Mouse (Mus musculus) T-cell, adult 2 months (primary cell): ENCODE results near the gene Sart3.
"Not testable (repeated sequence)": the region's sequence is repeated elsewhere in the genome, so short reads cannot be mapped to it uniquely, and the experiment has no call there.

Experiments
- DNase-seq: peaks from one replicate; pipeline ENCODE4 v3.0.0; 2022; ENCODE audit warnings: low spot score

The Sart3 gene

DNA sequence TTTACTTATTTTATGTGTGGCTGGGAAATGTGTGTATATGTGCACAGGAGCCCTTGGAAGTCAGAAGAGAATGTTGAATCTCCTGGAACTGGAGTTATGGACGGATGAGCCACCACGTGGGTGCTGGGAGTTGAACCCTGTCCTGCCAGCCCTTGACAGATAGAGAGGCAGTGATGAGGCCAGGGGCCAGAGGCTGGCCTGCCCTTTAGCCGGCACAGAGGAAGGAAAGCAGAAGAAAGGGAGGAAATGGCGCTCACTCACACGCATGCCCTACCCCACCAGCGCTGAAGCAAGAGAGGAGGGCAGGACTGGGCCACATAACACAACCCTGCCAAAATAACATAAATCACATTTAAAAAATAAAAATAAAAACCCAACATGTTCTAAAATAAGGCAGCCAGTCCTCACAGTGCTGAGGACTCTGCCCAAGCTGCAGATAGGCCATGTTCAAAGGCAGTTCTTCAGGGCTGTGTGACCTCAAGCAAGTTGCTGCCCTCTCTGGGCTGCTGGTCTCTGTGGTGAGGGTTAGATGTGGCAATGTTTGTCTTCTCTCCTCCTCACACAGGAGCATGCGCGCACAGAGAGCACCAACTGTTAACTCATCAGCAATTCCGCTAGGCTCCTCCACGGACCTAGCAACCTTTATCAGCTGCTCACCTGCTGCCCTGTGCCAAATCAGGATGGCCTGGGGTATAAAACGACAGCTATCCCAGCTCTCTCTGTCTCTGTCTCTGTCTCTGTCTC lies 18.3 kb upstream of the Sart3 start:
- peak; percentile 23 for DNase-seq

DNA sequence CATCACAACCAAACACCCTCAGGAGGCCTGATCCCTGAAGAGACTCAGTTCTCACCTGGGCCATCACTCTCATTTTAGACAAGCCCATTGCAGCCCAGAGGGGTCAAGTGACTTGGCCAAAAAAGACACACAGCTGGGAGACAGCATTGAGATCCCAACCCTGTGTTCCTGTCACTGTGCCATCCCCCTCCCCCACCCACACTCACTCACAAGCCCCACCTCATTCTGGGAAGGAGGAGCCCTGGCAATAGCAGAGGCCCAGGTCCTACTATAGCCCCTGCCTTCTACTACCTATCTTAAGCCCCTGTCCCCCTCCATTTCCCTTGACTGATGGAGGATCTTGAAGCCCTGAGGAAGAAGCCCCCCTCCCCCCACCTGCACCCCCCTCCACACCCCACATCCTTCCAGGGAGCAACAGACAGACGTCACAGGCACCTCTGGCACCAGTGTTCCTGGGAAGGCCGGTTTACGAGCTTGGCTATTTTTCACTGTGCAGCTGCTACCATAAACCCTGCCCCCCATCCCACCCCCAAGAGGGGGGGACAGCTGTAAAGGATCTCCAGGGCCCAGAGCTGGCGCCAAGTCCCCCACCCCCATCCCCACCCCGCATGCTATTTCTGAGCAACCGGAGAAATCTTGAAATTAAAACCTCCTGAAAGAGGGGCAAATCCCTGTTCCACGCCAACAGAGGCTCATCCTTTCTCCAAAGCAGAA lies 16.9 kb upstream of the Sart3 start:
- DNase-seq: no peak

DNA sequence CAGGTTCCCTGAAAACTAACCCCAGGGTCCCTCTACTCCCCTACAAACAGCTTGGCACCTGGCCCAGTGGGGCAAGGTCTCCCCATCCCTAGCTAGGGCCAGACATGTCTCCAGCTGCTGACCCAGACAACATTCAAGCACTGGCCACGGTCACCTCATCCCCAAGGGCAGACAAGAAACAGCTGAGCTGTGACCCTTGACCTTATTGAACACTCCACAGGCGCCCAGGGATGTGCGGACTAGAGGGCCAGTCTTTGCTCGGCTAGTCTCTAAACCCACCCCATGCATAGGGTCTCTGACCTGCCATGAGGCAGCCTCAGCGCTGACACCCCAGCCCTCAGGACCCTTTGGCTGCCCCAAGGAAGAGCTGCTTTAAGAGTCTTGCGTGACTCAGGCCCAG lies 16.3 kb upstream of the Sart3 start:
- DNase-seq: no peak

DNA sequence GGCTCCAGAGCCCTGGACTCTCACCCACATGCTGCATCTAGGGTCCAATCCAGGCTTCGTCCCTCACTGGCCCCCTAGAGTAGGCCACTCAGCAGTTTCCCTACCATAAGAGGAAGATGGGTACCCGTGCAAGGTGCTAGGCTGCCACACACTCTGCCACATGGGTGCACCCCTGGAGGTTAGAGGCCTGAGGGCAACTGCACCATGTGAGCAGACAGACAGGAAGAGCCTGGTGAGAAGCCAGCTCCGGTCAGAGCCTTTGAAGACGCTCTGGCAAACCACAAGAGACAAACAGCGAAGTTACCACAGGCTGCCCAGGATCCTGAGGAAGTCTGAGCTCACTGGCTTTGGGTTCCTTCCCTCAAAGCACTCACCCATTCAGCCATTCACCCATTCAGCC lies 14.7 kb upstream of the Sart3 start:
- peak; percentile 70 for DNase-seq

DNA sequence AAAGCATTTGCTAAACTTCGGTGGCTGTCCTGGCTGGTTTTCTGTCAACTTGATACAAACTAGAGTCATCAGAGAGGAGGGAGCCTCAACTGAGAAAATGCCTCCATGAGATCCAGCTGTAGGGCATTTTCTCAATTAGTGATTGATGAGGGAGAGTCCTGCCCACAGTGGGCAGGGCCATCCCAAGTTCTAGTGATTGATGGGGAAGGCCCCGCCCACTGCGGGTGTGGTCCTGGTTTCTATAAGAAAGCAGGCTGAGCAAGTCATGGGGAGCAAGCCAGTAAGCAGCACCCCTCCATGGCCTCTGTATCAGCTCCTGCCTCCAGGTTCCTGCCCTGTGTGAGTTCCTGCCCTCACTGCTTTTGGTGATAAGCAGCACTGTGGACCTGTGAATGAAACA lies 11.8 kb upstream of the Sart3 start:
- not testable (repeated sequence) for DNase-seq

DNA sequence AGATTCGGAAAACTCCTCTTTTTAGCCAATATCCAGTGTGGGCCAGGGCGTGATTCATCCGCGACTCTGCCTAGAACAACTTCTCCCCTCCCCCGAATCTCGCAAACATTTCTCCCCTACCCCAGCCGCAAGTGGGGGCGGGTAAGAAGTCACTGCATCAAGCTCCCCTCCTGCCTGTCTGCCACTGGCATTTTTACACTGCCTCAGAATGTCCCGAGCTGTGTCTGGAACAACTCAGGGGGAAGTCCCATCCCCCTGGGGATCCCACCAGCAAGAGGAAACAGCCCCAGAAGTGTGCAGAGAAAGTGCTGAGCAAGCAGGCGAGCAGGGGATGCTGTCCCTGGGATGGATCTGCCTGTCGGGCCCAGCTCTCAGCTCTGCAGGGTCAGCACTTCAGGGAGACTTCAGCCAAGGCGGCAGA lies 11.3 kb upstream of the Sart3 start:
- DNase-seq: no peak

DNA sequence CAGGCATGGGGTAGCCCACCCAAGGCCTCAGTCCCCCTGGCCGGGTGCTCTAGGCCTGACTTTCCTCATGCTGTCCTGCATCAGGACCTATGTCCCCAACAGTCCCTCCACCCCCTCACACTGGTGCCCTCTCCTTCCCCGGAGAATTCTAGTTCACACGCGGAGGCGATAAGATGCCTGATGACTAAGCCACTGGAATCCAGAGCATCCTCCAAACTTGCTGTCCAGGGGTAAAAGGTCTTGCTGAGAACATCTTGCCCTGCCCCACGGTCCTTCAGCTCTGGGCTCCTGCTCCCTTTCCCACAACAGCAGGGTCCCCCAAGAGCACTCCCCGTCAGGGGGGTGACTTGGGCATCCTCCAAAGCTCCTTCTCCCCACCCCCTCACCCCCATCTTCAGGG lies 10.3 kb upstream of the Sart3 start:
- DNase-seq: no peak

DNA sequence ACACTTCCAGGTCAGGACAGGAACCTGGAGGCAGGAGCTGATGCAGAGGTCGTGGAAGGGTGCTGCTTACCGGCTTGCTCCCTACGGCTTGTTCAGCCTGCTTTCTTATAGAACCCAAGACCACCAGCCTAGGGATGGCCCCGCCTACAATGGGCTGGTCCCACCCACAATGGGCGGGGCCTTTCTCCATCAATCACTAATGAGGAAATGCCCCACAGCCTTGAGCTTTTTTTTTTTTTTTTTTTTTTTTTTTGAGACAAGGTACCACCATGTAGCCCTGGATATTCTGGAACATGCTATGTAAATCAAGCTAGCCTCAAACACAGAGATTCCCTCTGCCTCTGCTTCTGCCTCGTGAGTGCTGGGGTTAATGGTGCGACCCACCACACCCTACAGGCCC lies 9.6 kb upstream of the Sart3 start:
- DNase-seq: no peak

DNA sequence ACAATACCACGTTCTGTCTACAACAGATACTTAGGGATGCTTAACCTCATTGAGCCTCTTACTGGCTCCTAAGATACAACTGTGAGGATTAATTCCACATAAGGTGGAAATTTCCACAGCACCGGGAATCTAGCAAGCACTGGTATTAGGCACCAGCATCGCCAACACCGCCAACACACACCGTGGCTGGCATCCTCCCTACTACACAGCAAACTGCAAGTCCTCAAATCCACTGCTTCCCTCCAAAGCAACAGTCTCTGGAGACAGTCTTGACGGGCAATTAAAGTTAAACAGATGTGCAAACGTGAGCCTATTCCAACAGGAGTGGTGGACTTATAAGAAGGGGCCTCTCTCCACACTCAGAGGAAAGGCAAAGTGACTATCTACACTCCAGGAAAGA lies 8.9 kb upstream of the Sart3 start:
- DNase-seq: no peak

DNA sequence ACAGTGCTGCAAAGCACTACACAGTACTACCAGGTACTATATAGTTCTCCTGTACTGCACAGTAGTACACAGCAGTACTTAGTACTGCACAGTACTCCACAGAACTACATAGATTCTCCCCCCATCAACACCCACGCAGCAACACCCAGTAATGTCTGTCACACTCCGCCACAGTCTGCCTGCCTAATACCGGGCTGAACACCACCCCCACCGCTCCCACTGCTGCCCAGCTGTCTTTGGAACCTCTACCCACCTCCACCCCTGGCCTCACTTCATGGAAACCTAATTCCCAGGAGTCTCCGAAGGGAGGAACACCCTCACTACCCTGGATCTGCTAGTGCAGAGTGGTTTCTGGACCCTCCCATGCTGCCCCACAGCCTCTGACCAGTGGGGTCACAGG lies 8.5 kb upstream of the Sart3 start:
- DNase-seq: no peak

DNA sequence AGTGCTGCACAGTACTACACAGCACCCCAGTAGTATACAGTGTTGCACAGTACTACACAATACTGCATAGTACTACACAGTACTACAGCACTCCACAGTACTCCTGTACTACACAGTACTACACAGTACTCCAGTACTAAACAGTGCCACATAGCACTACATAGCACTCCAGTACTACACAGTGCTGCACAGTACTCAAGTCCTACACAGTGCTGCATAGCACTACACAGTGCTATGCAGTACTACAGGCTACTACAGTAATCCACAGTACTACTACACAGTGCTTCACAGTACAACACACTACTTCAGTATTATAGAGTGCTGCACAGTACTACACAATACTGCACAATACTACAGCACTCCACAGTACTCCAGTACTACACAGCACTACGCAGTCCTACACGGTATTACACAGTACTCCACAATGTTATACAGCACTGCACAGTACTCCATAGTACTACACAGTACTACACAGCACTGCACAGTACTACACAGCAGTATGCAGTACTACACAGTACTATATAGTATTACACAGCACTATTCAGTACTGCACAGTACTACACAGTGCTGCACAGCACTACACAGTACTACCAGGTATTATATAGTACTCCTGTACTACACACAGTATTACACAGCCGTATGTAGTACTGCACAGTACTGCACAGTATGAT lies 7.9 kb upstream of the Sart3 start:
- no peak for DNase-seq

DNA sequence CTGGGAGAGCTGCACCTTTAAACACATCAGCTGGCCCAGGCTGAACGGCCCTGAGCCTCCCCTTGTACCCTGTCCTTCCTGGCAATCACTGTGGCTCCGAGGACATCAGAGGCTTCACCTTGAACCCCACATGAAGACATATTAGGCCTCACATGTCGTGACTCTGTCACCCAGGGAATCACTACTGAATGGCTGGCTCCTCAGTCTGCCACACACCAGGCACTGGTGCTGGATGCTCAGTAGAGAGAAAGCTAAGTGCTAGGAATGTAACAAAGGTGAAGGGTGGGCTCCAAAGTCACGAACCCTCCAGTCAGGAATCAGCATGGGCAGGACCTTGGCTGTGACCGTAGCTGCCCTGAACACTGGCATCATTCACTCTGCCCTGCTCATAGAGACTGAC lies 7.3 kb upstream of the Sart3 start:
- DNase-seq: no peak

DNA sequence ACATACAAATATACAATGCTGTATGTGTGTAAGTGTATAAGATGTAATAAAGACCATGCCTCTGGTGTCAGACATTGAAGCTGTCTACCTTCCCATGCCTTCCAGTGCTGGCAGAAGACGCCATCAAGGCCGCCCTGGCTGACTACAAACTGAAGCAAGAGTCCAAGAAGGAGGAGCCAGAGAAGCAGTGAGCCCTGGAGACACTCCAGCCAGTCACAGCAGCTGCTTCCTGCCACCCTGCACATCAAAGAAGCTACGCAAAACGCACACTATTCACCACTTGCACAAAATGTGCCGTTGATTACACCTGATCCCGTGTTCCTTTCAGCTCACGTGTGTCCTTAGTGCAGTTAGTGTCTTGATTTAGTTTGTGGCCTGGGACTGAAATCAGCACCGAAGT lies 5.4 kb upstream of the Sart3 start:
- not testable (repeated sequence) for DNase-seq

DNA sequence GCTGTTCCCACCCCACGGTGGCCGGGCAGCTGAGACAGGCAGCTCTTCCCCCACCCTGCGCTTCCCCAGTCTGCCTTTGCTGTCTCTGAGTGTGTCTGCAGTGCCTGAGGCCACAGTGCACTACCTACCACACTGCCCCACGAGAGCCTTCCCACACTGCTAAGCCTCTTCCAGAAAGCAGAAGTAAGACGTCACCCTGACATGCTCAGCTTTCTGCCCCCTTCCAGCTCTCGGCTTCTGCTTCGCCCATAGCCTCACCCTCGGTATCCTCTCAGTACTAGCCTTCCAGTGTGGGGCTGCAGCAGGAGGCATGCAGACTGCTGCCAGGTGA lies 4.6 kb upstream of the Sart3 start:
- no peak for DNase-seq

DNA sequence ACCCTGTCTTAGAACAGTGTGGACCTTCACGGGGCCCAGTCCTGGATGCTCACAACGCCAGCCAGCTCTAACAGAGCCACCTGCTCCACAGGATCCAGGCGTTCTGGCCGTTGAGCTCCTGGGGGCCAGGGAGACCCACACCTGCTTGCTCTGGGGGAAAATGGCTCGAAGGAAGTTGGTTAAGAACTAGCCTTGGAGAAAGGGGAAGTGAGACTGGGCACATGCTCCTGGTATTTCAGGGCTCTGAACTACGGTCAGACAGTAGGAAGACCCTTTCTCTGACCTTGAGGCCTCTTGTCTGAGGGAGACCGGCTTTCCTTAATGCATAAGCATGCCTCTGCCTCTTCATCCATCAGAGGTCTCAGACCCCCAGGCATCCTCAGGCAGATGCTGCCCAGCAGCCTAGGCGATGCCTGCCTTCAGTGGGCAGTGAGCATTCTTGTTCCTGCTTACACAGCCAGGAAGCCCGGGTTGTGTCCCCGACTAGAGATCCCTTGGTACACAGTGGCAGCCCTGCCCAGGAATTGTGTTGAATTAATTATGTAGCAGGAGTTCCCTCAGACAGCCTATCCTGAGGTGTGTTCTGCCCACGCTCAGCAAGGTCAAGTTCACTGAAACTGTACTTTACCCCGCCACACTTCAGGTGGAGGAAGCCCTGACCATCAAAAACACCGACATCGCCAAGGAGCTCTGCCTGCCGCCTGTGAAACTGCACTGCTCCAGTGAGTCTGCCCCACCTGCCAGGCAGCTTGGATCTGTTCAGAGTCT lies 4.0 kb upstream of the Sart3 start:
- DNase-seq: no peak

DNA sequence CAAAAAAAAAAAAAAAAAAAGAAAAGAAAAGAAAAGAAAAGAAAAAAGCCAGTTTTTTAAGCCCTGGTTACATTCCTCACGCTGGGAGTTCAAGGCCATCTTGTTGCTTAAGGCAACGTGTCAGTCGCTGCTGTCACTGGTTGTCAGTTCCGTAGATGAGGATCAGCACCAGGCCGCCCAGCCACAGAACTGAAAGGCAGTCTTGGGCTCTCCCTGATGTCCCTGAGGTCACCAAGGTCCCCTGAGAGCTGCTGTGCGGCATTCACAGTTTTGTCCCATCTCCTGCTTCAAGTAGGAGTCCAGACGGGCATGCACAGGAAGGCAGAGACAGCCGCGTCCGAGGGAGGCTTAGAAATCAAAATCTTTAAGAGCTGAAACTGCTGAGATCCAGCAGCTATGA lies 3.3 kb upstream of the Sart3 start:
- no peak for DNase-seq

DNA sequence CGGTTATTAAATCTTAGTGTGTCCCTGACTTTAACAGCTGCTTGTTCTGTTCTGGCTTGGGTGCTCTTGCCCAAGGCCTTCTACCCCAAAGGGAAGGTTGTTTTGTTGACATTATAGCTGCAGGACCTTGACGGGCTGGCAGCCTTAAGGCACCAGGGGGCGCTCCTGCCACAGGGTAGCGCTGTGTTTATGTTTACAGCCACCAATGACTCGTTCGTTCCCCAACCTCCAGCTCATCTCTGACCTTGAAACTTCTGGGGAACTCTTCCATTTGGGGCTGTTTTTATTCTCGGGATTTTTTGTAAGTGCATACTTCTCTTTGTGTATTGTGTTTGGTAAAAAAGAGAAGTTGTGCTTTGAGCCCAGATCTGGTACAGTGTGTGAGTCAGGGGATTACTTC lies 1.4 kb upstream of the Sart3 start:
- peak; percentile 88 for DNase-seq

DNA sequence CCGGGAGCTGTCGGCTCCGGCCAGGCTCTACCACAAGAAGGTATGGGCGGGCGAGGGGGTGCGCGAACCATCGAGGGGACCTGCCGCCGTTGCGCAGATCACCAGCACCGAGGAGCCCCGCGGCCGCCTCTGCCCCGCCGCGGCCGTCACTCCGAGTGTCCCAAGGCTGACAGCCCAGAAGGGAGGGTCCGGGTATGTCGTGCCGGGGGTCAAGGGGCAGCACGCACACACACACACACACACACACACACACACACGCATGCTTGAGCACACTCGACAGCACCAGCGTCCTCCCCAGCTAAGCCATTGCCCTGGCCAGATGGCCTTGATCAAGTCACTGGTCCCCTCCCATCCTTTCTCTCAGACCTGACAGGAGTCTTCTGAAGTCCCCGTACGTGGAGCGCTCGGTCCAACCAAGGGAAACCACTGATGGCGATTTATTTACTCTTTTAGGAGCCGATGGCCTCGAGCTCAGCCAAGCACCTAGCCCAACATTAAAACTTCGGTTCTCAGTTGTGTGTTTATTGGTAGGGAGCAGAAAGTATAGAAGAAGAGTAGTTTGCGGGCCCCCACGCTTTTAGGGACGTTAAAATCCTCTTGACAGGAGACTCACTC lies 702 bp upstream of the Sart3 start:
- no peak for DNase-seq

DNA sequence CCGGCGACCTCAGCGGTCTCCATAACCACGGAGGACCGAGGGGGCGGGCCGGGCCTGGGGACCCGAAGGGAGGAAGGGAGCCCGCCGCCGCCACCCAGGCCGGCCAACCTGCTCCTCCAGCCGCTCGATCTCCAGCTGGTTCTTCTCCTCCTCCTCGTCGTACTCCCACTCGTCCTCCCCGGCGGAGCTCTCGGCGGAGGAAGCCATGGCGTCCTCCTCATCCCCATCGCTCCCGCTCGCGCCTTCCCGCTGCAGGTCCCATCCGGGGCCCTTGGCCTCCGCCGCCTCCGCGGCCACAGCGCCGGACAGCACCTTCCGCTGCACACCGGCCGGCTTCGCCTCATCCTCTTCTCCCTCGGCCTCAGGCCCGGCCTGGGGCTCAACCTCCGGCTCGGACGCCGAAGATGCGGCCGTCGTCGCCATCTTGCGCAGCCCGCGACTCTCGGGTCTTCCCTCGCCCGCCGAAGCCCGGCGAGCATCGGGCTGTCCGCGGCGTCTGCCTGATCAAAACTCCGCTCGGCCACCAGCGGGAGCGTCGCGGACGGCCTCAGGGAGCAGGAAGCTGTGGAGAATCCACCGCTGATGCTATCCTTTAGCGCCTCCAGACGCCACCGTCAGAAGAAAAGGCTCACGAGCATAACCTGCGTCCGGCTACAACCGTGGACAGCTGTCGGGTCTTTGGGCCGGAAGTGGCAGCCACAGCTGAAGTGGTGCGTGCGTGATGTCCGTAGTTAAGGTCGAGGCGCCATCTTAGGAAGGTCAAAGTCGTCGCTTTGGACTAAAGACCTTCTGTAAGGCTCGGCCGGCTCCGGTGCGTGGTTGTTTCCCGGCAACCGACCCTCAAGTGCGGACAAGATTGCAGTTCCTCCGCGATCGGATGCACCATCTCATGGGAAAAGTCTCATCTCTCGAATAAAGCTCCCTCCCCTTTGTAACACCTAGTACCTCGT lies 822 bp downstream of the Sart3 start:
- DNase-seq: peak; percentile 86

DNA sequence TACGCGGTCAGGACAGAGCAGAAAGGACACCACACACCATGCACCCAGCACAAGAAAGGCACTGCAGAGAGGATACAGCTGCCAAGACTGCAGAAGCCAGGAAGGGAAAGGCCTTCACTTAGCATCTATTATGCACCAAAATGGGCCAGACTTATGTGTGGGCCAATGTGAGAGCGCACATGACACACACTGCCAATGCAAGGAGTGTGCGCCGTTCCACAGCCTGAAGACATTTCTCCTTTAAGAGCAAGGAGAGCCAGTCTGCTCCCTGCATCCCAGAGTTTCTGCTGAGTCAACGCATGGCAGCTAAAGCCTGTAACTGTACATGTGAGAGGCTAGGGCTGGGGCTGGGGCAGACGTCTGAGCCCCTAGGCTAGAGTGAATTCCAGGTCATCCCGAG lies 3.5 kb downstream of the Sart3 start:
- no peak for DNase-seq
